In the genomic region with DNA sequence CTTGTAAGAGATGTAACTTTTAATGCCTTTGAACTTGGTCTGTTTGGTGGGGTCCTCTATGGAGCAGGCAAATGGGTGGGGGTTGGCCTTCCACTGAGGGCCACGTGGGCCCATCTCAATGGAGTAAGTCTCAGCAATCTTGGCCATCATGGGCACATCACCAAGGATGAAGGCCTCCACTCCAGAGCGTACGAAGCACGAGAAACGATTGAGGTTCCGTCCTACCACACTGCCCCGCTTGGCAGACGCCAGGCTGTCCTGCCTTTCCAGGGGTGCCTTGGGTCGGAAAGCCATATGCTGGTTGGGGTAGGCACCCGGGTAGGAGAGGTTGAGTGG, we compare ENCODE assay signal across 9 mouse cellular contexts. TPM values are rescaled to one million over a fixed set of nuclear protein-coding genes. Genes with fewer than 3 reads are reported as not detected.
DNase-seq lines count a peak whose midpoint lies in the region; ATAC-seq and TF ChIP-seq lines count a peak whose summit lies in the region.
"Had no signal": no experiment of that assay in that cellular context is flagged by ENCODE, and none has a peak within 500 bp of the region (broad histone marks: within the 10 kb centered on the region; RNA-seq: fewer than 3 reads in every experiment).

No protein-coding gene starts in this region.

- peak overlapping the region; percentile 66 for H3K4me3 ChIP-seq in lung, embryonic 15.5 days
- H3K4me3 ChIP-seq in intestine, embryonic 15.5 days (replicated peaks): peak overlapping the region; percentile 31
- peak overlapping the region; percentile 95 for H3K4me3 ChIP-seq in myocyte

- no peak overlapping the region for H3K27ac ChIP-seq in lung, embryonic 15.5 days
- no peak overlapping the region for H3K27ac ChIP-seq in intestine, embryonic 15.5 days

- peak overlapping the region; percentile 76 for H3K4me2 ChIP-seq in lung, embryonic 15.5 days
- peak overlapping the region; percentile 90 for H3K4me2 ChIP-seq in intestine, embryonic 15.5 days (replicated peaks)
- peak overlapping the region; percentile 99 for H3K4me2 ChIP-seq in myocyte (ENCODE audit: low read depth)

- no peaks in the 10 kb centered on the region for H3K9me3 ChIP-seq in lung, embryonic 15.5 days
- no peaks in the 10 kb centered on the region for H3K9me3 ChIP-seq in intestine, embryonic 15.5 days

- no peak overlapping the region for H3K9ac ChIP-seq in lung, embryonic 15.5 days
- H3K9ac ChIP-seq in intestine, embryonic 15.5 days: no peak overlapping the region

- 92% methylated on average over 10 of the region's 10 CpGs for WGBS in lung, embryonic 15.5 days
- WGBS in intestine, embryonic 15.5 days: 94% methylated on average over 10 of the region's 10 CpGs

- peaks cover 50% of the 10 kb centered on the region for H3K4me1 ChIP-seq in lung, embryonic 15.5 days
- H3K4me1 ChIP-seq in intestine, embryonic 15.5 days (replicated peaks): peaks cover 41% of the 10 kb centered on the region

- H3K79me2 ChIP-seq in myocyte (ENCODE audit: control insufficient read depth, insufficient read depth): peaks cover 54% of the 10 kb centered on the region

- H3K27me3 ChIP-seq in lung, embryonic 15.5 days: no peaks in the 10 kb centered on the region
- H3K27me3 ChIP-seq in intestine, embryonic 15.5 days (replicated peaks): no peaks in the 10 kb centered on the region
- H3K27me3 ChIP-seq in myocyte (ENCODE audit: control insufficient read depth, insufficient read depth, insufficient read length): no peaks in the 10 kb centered on the region

- H3ac ChIP-seq in myocyte (ENCODE audit: control insufficient read depth, insufficient read length): no peak overlapping the region

- ATAC-seq in lung, embryonic 15.5 days (ENCODE audit: borderline replicate concordance, extremely low read depth, low FRiP score, low TSS enrichment): no peak
- ATAC-seq in intestine, embryonic 15.5 days: no peak

- DNase-seq in heart, adult 11 months: peak; percentile 94
- no peak for DNase-seq in heart, adult 9 months (ENCODE audit: low spot score in 2 of 2)
- DNase-seq in lung, postnatal 4 days: no peak
- no peak for DNase-seq in adrenal gland, postnatal 14 days
- no peak for DNase-seq in embryo, embryonic 11 days
- DNase-seq: cerebellum, postnatal 14 days had no signal

- H3K36me3 ChIP-seq in lung, embryonic 15.5 days: peaks cover 14% of the 10 kb centered on the region
- peaks cover 9% of the 10 kb centered on the region for H3K36me3 ChIP-seq in intestine, embryonic 15.5 days
- peaks cover 19% of the 10 kb centered on the region for H3K36me3 ChIP-seq in myocyte (ENCODE audit: control insufficient read depth, insufficient read depth)

- TF ChIP-seq POLR2A in myocyte (IDR thresholded peaks at IDR 0.05; ENCODE audit: insufficient read length, low read depth): no peak

TF ChIP-seq in myocyte, 11 proteins besides CTCF, POLR2A, EP300 and RAD21:
- TF ChIP-seq E2F4 (IDR thresholded peaks at IDR 0.05; ENCODE audit: insufficient read depth) (no peak), SRF (IDR thresholded peaks at IDR 0.05; ENCODE audit: control insufficient read depth, insufficient read length, low read depth) (no peak), MYOD1 (IDR thresholded peaks at IDR 0.05; ENCODE audit: control insufficient read depth in 1 of 3, insufficient read length in 2 of 3, low read depth in 2 of 3) (no peak), USF1 (IDR thresholded peaks at IDR 0.05; ENCODE audit: low read depth) (no peak), POLR2AphosphoS2 (IDR thresholded peaks at IDR 0.05; ENCODE audit: insufficient read length, low read depth) (no peak), MAX (IDR thresholded peaks at IDR 0.05; ENCODE audit: low read depth) (no peak), REST (IDR thresholded peaks at IDR 0.05; ENCODE audit: insufficient read depth, insufficient read length) (no peak)

RNA-seq across cellular contexts. Expression of a gene that starts 2.2 kb away (rescaled TPM):
- 10.8 and 11.4 TPM in 2 replicates for polyA plus RNA-seq in lung, embryonic 15.5 days (2015; fragmentation: Nextera tagmentation; extraction: Ambion mirVana)
- polyA plus RNA-seq in intestine, embryonic 15.5 days (2015; fragmentation: Nextera tagmentation; extraction: Ambion mirVana): 6.2 and 6.3 TPM in 2 replicates
- 9.4 TPM for polyA plus RNA-seq in myocyte (2012; fragmentation: generic; extraction: Trizol)
- 17.9 and 22.6 TPM in 2 replicates for total RNA-seq in adrenal gland, postnatal 14 days (2021)

RNA-seq across cellular contexts. Expression of a gene that starts 11.3 kb away (rescaled TPM):
- 78.0 and 82.1 TPM in 2 replicates for polyA plus RNA-seq in lung, embryonic 15.5 days (2015; fragmentation: Nextera tagmentation; extraction: Ambion mirVana)
- 71.2 and 74.5 TPM in 2 replicates for polyA plus RNA-seq in intestine, embryonic 15.5 days (2015; fragmentation: Nextera tagmentation; extraction: Ambion mirVana)
- polyA plus RNA-seq in myocyte (2012; fragmentation: generic; extraction: Trizol): 142 TPM
- 76.4 and 88.5 TPM in 2 replicates for total RNA-seq in adrenal gland, postnatal 14 days (2021)

RNA-seq across cellular contexts. Expression of a gene that starts 24.7 kb away (rescaled TPM):
- polyA plus RNA-seq in lung, embryonic 15.5 days (2015; fragmentation: Nextera tagmentation; extraction: Ambion mirVana): 23.2 and 24.6 TPM in 2 replicates
- polyA plus RNA-seq in intestine, embryonic 15.5 days (2015; fragmentation: Nextera tagmentation; extraction: Ambion mirVana): 13.2 and 13.3 TPM in 2 replicates
- 12.8 TPM for polyA plus RNA-seq in myocyte (2012; fragmentation: generic; extraction: Trizol)
- total RNA-seq in adrenal gland, postnatal 14 days (2021): 12.5 and 13.3 TPM in 2 replicates

Comparison
In these comparisons a context has a peak if more than half of its experiments do, and no peak if none do; other contexts are left out.
1. H3K4me3 ChIP-seq: peak in every context shown above with its lines; median percentile 95 in myocyte; 66 in lung, embryonic 15.5 days; 31 in intestine, embryonic 15.5 days.